Mouse (Mus musculus) heart, adult 18-20 months (tissue): ENCODE data around the gene Padi3. TPM values are rescaled to one million over a fixed set of nuclear protein-coding genes. Genes with fewer than 3 reads are reported as not detected.

Experiments used
- DNase-seq, 2 experiments: peaks; one replicate each; pipeline ENCODE4 v3.0.0; 2021 to 2022; ENCODE audit warnings: mixed read lengths in 1 of 2
- total RNA-seq, 2 experiments: library from RNA; stranded (reverse); gene quantifications; 2 replicates each; pipeline ENCODE4 v1.2.3; 2021

Padi3 gene
- total RNA-seq, 2 experiments from 2014 or later: 0.15 TPM; not detected in 1

DNA sequence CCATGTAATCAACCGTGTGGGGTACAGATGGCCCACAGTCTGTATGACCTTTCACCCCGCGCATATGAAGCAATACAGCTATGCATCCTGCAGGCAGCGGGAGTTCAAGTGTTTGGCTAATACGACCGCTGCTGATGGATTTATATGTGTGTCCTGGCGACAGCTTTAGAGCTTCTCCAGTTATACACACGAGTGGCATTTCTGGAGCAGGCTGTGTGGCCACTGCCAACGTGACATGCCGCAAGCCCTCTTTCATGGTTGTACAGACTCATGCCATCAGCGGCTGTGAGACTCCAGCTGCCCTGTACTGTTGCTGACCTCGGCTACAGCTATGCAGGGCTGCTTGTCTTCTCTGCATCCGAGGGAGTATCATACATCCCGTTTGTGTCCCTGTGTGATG lies 29.9 kb downstream of the Padi3 start:
- DNase-seq: no peak

DNA sequence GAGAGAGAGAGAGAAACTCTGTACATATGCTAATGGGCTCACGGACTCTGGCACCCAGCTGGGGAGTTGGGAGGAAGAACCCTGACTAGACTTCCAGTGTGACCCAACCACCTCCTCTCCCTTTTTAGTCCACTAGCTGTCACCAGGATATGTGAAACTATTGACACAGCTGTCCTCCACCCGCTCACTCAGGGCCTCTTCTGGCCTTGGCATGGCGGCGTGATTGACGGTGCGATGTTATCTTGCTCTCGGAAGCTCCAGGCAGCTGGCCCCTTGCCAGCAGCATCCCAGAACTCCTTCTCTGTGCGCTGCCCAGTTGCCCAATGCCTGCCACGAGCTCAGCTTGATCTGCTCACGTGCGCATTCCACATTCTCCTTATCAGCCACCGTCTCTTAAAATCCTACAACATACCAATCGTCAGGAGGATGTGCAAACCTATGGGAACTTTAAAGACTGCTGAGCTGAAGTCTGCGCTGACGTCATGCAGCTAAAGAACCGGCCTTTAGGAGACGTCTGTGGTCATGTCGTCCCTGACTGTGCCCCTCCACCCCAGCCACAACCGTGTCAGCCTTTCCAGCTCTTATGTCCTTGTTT lies 30.5 kb downstream of the Padi3 start:
- DNase-seq: peak; percentile 26 to 31

DNA sequence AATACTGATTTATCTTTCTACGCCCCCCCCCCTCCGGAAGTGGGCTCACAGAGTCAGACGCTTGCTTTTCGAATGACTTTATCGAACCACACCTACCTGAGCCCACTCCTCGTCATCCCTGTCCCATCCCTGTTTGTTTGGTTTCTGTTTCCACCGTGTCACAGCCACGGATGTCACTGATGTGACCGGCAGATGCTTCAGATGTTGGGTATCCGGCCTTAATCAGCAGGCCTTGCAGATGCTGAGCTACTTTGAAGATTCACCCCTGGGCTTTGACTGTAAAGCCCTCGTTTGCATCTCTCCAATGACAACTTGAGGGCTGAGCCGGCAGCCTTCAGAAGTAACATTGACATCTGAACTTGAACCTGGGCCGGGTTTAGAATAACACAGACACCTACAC lies 33.8 kb downstream of the Padi3 start:
- DNase-seq: no peak

DNA sequence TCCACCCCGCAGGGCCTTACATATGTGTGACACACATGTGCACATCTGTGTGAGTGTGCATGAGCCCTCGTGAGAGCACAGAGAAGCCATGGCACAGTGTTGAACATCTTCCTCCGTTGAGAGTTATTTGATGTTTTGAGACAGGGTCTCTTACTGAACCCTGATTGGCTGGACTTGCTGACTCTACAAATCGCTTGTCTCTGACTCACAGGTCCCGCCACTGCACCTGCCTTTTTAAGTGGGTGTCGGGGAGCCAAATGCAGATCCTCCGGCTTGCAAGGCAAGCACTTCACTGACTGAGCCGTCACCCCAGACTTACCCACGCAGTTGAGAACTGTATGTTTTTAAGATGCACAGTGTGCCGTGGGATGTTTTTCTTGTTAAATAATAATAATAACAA lies 34.6 kb downstream of the Padi3 start:
- no peak for DNase-seq

DNA sequence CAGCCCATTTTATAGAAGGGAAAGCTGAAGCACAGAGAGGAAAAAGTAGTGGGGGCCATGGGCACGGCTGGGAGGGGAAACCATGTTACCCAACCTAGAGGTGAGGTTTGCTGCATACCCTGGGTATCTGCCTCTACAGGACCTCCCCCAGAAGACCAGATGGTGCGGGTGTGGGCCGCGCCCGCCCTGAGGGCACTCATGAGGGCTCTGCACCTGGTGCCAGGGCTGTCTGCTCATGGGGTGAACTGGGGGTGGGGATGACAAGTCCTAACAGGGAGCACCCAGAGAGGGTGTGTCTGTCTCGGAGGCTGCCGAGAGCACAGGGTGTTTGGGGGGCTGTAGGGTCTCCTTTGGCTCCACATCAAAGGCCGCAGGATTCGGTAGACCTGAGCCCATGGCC lies 35.6 kb downstream of the Padi3 start:
- no peak for DNase-seq

DNA sequence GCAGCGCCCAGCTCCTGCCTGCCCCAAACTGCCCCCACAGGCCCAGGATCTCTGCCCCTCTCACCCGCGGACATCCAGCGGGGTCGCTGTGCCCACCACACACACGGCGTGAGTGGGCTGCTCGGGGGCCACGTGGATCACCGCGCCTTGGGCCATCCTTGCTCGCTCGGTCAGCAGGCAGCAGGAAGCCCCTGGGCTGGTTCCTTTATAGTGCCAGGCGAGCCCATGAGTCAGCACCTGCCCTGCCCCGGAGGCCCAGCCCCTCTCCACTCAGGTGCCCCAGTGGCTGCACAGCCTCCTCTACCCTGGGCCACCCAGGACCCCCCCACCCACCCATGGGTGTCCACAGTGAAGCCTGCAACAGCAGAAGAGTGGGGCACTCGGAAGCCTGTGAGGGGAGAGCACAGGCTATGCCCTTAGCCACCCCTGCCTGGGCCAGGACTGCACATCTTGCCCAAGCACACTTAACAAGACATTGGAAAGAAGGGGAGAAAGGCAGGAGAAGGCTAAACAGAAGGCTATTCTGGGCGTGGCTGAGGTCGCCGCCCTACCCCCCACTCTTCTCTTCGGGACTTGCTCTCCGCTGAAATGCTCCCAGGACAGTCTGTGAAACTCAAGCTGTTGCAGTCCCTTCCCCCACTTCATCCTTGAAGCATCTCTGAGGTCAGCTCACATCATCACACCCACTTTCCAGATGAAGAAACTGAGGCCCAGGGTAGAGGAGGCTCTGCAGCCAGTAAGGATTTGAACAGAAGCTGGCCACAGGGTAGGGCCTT lies 36.2 kb downstream of the Padi3 start, which contains the start of gene Padi4:
Gene Padi4 (minus strand): TSS at position 212 of the 776 bp plus-strand sequence.
- no peak for DNase-seq

DNA sequence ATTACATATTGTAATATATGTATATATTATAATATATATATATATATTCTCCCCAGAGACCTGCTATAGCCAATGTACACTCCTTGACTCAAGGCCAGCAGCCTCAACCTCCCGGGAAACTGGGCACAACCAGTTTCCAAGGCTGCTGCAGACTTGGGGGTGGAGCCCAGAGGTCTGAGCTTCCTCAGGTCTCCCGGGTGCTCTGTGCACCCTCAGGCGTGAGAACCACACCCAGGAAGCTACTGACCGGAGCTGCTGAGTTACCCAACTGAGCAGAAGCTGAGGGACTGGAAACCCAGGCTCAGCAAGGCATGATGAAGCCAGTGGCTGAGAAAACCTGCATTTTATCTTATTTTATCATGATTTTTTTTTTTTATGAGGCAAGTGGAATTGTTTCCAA lies 39.4 kb downstream of the Padi3 start:
- DNase-seq: peak in 1 of 2 experiments; percentile 58

DNA sequence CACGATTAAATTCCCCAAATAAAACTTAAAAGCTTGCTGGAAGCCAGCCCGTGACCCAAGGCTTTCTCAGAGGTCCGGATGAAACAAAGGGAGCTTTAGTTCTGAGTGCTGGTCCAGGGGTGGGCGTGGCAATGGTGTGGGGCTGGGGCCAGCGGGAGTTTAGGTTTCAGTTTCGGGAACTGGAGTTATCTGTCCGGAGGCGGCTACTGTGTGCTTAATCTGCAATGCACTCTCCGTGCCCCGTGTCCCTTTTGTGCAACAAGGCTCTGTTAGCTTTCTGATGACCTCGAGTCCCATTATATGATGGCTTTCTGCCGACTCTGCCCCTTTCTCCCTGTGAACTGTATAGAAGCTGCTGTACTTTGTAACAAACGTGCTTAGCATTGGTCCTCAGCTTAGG lies 40.0 kb downstream of the Padi3 start:
- DNase-seq: peak; percentile 73 to 77

DNA sequence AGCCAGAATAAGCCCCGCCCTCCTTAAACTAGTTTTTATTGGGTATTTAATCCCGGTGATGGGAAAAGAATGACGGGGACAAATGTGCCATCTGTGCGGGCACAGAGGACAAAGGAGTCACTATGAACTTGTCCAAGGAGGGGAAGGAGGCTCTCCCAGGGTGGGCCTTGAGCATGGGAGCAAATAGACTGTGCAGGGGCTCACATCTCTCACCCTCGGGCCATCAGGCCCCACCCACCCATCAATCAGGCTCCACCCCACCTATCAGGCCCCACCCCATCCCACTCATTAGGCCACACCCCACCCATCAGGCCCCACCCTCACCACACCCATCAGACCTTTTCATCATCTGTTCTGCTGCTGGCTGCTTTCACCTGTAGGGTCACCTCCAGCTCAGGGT lies 41.5 kb downstream of the Padi3 start:
- DNase-seq: no peak

DNA sequence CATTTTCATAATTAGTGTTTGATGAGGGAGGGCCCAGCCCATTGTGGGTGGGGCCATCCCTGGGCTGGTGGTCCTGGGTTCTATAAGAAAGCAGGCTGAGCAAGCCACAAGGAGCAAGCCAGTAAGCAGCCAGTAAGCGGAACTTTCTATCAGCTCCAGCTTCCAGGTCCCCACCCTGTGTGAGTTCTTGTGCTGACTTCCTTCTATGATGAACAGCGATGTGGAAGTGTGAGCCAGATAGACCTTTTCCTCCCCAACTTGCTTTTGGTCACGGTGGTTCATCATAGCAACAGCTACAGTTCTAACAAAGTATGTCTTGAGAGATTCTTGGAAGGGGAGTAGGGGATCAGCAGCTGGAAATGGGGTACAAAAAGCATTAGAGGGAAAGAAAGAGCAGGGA lies 44.5 kb downstream of the Padi3 start:
- peak in 1 of 2 experiments; percentile 23 for DNase-seq

DNA sequence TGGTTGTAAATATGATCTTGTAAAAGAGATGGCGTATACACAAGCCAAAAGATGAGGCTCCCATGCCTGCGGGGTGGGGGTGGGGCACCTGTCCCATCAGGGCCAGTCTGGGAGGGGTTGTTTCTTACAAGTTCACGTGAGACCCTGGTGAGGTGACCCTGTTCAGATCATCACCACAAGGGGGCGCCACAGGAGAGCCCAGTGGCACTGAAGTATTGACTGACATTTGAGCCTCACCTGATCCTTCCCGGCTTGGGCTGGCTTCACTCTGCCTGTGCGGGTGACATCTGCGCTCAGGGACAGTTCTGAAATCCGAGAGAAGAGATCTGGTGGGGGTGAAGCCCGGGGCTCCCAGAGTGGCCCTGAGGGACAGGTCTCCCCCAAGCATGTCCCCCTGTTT lies 47.3 kb downstream of the Padi3 start:
- DNase-seq: peak; percentile 42 to 74

DNA sequence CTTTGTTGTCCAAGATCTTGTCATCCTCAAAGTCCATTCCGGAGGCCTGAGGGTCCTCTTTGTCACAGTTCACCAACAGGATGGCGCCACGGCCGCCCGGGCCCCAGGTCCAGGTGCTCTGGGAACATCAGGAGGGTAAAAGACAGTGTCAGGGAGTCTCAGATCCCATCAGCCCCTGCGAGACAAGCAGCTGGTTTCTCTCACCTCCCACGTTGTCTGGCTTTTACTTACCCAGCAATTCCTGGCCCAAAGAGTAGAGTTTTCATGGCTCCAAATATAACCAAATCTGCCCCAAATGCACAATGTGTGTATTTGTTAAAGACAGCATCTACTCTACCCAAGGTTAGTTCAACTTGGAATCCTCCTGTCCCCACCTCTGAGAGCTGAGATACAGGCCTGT lies 48.8 kb downstream of the Padi3 start:
- DNase-seq: no peak

DNA sequence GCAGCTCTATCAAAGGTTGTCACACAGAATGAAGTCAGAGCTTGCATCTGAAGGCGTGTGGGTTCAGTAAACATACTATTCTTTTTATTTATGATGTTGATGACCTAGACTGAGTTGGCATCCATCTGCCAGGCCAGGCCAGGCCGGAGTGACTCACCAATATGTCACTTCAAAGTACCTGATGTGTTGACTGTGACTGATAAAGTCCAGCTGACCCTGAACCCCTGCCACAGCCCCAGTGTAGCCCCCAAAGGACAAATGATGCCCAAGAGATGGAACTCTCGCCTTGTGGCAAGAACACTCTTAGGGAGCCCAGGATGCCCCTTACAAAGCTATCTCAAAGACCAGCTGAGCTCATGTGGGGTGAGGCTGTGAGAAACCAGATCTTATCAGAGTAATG lies 54.6 kb downstream of the Padi3 start:
- DNase-seq: no peak

DNA sequence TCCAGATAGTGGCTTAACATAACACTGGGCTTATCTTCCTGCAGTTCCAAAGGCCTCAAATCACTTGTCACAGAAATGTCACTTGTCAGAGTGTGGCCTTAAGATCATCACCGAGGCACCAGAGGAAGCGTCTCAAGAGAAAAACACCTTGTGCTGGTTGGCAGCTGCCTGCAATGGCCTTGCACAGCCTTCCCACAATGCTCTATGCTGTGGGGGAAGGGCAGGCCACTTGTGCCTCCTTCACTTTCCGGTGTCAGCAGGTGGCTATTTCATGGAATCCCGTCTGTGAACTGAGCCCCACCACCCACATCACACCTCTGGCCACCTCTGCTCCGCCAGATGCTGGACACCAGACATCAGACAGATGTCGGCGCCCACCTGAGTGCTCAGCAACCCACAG lies 57.1 kb downstream of the Padi3 start:
- DNase-seq: no peak

DNA sequence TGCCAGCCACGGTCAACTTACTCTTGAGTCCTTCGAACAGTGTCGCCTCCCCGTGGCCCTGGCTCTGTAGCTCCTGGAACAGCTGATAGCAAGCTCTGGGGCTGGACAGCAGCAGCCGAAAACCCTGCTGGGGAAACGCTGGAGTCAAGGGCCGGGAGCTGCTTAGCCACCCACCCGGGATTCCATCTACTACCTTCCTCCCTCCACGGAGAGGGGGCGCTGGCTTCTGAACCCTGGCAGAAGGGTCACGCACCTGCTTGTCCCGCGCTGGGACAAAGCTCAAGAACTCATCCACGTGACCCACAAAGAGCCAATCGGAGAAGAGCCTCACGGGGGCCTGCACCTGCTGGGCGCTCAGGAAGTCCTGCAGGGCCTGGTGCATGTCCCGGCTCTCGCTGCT lies 60.1 kb downstream of the Padi3 start:
- no peak for DNase-seq

DNA sequence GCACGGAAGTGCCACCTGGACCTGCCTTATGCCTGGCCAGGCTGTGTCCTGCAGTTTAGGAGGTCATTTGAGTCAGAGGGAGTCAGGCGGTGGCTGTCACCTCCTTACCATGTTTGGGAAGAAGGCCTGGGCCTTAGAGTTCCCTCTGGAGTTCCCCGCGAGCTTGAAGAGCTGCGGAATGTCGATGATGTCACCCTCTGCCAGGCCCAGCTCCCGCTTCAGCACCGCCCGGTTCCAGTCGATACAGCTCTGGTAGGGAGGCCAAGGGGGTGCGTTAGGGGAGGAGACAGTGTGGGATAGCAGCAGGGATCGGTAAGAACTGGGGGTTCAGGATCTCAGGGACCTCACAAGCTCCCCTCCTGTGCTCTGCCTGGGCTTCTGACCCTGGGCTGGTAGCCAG lies 62.5 kb downstream of the Padi3 start:
- peak; percentile 12 to 36 for DNase-seq

DNA sequence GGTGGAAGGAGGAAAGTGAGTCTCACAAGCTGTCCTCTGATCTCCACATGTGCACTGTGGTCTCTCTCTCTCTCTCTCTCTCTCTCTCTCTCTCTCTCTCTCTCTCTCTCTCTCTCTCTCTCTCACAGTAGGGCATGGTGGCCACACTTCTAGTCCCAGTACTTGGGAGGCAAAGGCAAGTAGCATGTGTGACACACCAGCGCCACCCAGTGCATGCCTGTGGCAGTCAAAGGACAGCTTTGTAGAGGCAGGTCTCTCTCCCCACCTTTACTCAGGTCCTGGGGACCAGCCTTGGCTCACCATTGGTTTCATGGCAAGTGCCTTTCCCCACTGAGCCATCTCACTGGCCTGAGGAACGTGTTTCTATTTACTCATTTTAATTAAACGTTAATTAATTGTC lies 65.8 kb downstream of the Padi3 start:
- peak in 1 of 2 experiments; percentile 36 for DNase-seq

DNA sequence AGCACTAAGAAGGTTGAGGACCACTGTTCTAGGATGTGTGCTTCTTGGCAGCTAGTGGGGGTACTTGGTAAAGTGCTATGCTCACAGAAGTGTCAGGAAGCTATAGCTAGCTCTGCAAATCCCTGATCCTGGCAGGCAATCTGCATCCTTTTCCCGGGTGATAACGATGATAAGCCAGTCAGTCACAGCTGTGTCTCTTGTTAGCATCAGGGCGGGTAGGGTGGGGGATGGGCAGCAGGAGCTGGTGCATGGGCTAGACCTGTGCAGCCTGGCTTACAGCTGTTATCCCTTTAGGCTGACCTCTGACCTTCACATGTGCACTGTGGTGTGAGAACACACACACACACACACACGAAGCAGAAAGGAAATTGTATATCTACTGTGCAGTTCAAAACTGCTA lies 67.4 kb downstream of the Padi3 start:
- DNase-seq: no peak

DNA sequence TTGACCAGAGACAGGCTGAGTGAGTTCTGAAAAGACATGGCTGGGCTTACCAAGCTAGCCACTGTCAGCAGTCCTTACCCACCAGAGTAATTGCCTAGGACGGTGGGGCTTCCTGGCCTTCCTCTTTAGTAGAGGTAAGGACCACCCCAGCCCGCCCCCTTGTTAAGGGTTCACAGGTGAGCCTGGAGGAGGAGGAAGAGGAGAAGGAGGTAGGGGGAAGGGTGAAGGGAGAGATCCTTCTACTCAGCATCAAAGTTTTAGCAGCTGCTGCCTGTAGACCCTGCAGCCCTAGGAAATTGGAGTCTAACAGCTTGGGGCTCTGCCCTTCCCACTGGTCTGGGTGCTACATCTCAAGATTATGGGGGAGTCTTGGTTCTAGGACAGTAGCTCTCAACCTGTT lies 67.9 kb downstream of the Padi3 start, which contains the start of gene Padi6:
Gene Padi6 (minus strand): TSS at position 101 of the 400 bp plus-strand sequence.
- no peak for DNase-seq

DNA sequence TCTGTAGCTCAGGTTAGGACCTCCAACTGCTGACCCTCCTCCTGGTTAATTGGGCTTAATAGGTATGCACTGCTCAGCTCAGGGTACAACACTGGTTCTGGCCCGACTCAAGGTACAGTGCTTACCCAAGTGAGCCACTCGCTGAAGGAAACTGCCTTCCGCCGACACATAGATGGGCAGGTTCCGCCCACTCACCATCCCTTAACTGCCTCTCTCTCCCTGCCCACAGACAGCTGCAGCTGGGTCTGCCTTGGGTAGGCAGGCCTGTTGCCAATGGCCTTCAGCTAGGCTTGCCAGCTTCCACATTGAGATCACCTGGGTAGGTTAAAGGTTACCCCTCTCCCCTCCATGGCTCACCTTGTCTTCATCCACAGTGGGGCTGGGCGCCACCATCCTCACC lies 69.0 kb downstream of the Padi3 start:
- no peak for DNase-seq

DNA sequence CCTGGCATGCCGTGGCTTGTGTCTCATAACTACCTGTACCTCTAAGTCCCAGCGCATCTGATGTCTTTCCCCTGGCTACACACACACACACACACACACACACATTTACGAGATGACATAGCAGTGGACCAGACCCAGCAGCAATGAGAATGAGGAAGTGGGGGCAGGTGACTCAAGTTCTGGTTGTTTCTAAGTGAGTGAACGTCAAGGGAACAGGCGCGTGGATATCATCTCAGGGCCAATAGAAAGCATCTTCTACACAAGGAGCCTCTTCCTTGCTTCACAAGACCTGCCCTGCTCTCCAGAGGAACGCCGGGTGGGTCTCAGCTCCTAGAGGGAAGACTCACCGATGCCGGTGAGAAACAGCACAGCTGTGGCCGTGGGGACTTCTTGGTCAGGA lies 69.8 kb downstream of the Padi3 start:
- DNase-seq: no peak
